Mouse (Mus musculus) liver, embryonic 14.5 days (tissue): ENCODE data around the gene Olfr467. TPM values are rescaled to one million over a fixed set of nuclear protein-coding genes. Genes with fewer than 3 reads are reported as not detected.
"Not testable (repeated sequence)": the region's sequence is repeated elsewhere in the genome, so short reads cannot be mapped to it uniquely, and the experiment has no call there.

Experiments
- ATAC-seq: fragments of 200-750 bp; cut with Nextera tagmentation; 2 replicates; pipeline ENCODE4 v1.8.0; 2017; ENCODE audit warnings: moderate number of reproducible peaks, mild to moderate bottlenecking, moderate library complexity; ENCODE audit not compliant: insufficient read depth
- DNase-seq, 3 experiments: peaks; one replicate each; pipeline ENCODE4 v3.0.0-alpha.2; 2012 to 2013; ENCODE audit warnings: low read depth in 3 of 3, low spot score in 3 of 3
- H3K27ac ChIP-seq: fragments of 300-500 bp; sonication (generic); 2 replicates; pipeline ENCODE4 v1.5.1; 2014; ENCODE audit warnings: moderate library complexity, mild to moderate bottlenecking, control low read depth, inconsistent platforms
- H3K27me3 ChIP-seq: fragments of 300-500 bp; sonication (generic); 2 replicates; pipeline ENCODE4 v1.6.1; 2014; ENCODE audit warnings: mild to moderate bottlenecking, low read length, moderate library complexity; ENCODE audit not compliant: control insufficient read depth, insufficient read depth
- H3K36me3 ChIP-seq: fragments of 300-500 bp; sonication (generic); replicated peaks from 2 replicates; pipeline ENCODE4 v1.6.1; 2014; ENCODE audit warnings: low read depth; ENCODE audit not compliant: control insufficient read depth, insufficient read depth
- H3K4me1 ChIP-seq, 2 experiments: fragments of 200-500 bp in 1 of 2; fragments of 300-500 bp in 1 of 2; sonication (generic) in 1 of 2; replicated peaks; 2 replicates each; pipeline ENCODE4 v1.6.1; 2012 to 2014; ENCODE audit warnings: antibody characterized with exemption in 1 of 2, inconsistent platforms in 1 of 2, low read length in 1 of 2; ENCODE audit not compliant: control insufficient read depth in 2 of 2, insufficient read depth in 2 of 2
- H3K4me2 ChIP-seq: fragments of 300-500 bp; sonication (generic); 2 replicates; pipeline ENCODE4 v1.6.1; 2014; ENCODE audit warnings: low read depth, mild to moderate bottlenecking, control low read depth, moderate library complexity
- H3K4me3 ChIP-seq, 2 experiments: fragments of 200-500 bp in 1 of 2; fragments of 300-500 bp in 1 of 2; sonication (generic) in 1 of 2; 2 replicates each; pipeline ENCODE4 v1.5.1; 2012 to 2014; ENCODE audit warnings: low read depth in 2 of 2, low read length in 2 of 2, mild to moderate bottlenecking in 2 of 2, control low read depth in 1 of 2, inconsistent platforms in 1 of 2, moderate library complexity in 1 of 2; ENCODE audit not compliant: insufficient read depth in 1 of 2
- H3K9ac ChIP-seq: fragments of 300-500 bp; sonication (generic); replicated peaks from 2 replicates; pipeline ENCODE4 v1.6.1; 2014; ENCODE audit warnings: mild to moderate bottlenecking, control low read depth, moderate library complexity
- H3K9me3 ChIP-seq: fragments of 300-500 bp; sonication (generic); 2 replicates; pipeline ENCODE4 v1.6.1; 2016; ENCODE audit warnings: low read length, mixed read lengths; ENCODE audit not compliant: control insufficient read depth
- CTCF ChIP-seq: IDR thresholded peaks from 2 replicates; pipeline ENCODE4 v1.5.1; 2016; ENCODE audit warnings: antibody characterized with exemption, low read depth, control low read depth
- EP300 ChIP-seq: IDR thresholded peaks from 2 replicates; pipeline ENCODE4 v1.6.1; 2016; ENCODE audit warnings: antibody characterized with exemption, low read depth
- WGBS: fragments of 180-500 bp; shearing (Covaris S2); extraction: QIAGEN DNeasy Blood & Tissue Kit; methylation state at CpG from one replicate; pipeline ENCODE4 v1.1.7; 2014; ENCODE audit not compliant: insufficient replicate concordance; 5-methylcytosine and 5-hydroxymethylcytosine counted together
- polyA plus RNA-seq, 2 experiments: library from polyadenylated mRNA; depleted of rRNA in 1 of 2; stranded (reverse) in 1 of 2; unstranded in 1 of 2; fragments of >200 nt; fragmentation: Nextera tagmentation in 1 of 2; extraction: Ambion mirVana in 1 of 2; gene quantifications; 2 replicates each; pipeline versions ENCODE4 v1.2.1 to v1.2.3; 2012 to 2014

Olfr467 gene
- polyA plus RNA-seq, 2 experiments = not detected

GRCm38 (mm10) chr7:107796500-107796899 lies 15.6 kb upstream of the Olfr467 start:
- no peak for TF ChIP-seq CTCF
- TF ChIP-seq EP300 = no peak
- no peaks in the 10 kb centered on the region for H3K9me3 ChIP-seq
- H3K9ac ChIP-seq = no peak overlapping the region
- WGBS = 53% methylated on average over 2 of the region's 2 CpGs
- DNase-seq = no peak
- H3K27ac ChIP-seq = no peak overlapping the region
- no peak overlapping the region for H3K4me2 ChIP-seq
- H3K4me1 ChIP-seq = no peaks in the 10 kb centered on the region
- ATAC-seq = no peak
- no peaks in the 10 kb centered on the region for H3K27me3 ChIP-seq
- H3K36me3 ChIP-seq = no peaks in the 10 kb centered on the region
- H3K4me3 ChIP-seq = no peak overlapping the region

- Histone ChIP-seq H3K27ac (no peak within 1 kb of the TSS), H3K36me3 (no peaks in the 10 kb centered on the region), H3K27me3 (no peaks in the 10 kb centered on the region), H3K4me2 (no peak within 1 kb of the TSS), H3K4me1 (no peaks in the 10 kb centered on the region), H3K9me3 (no peaks in the 10 kb centered on the region), H3K9ac (no peak within 1 kb of the TSS), H3K4me3 (no peak within 1 kb of the TSS)
- DNase-seq (no peak), ATAC-seq (no peak)
- no peak for TF ChIP-seq CTCF
- TF ChIP-seq EP300 = no peak
- WGBS = 66% methylated on average over 2 of the region's 2 CpGs
Observed at GRCm38 (mm10) chr7:107801108-107801507, 11.0 kb upstream of the Olfr467 start, which contains the start of gene Ovch2. Gene Ovch2 (minus strand): TSS chr7:107801208.

GRCm38 (mm10) chr7:107802138-107802537 lies 9.9 kb upstream of the Olfr467 start:
- Histone ChIP-seq H3K27me3 (no peaks in the 10 kb centered on the region), H3K27ac (no peak overlapping the region), H3K36me3 (no peaks in the 10 kb centered on the region), H3K9ac (no peak overlapping the region), H3K9me3 (no peaks in the 10 kb centered on the region), H3K4me2 (no peak overlapping the region), H3K4me1 (no peaks in the 10 kb centered on the region), H3K4me3 (no peak overlapping the region)
- no peak for TF ChIP-seq EP300
- no peak for TF ChIP-seq CTCF
- 46% methylated on average over 3 of the region's 3 CpGs for WGBS
- no peak for ATAC-seq
- DNase-seq = no peak

GRCm38 (mm10) chr7:107819442-107819841 lies 7.4 kb downstream of the Olfr467 start:
- no peaks in the 10 kb centered on the region for H3K4me1 ChIP-seq
- DNase-seq (no peak), ATAC-seq (no peak)
- no peaks in the 10 kb centered on the region for H3K9me3 ChIP-seq
- no peak overlapping the region for H3K4me2 ChIP-seq
- no peaks in the 10 kb centered on the region for H3K27me3 ChIP-seq
- no peak overlapping the region for H3K9ac ChIP-seq
- H3K27ac ChIP-seq = no peak overlapping the region
- TF ChIP-seq EP300 (no peak), CTCF (peak; percentile 24; the same call in 1 of the 2 replicates)
- H3K4me3 ChIP-seq = no peak overlapping the region
- no peaks in the 10 kb centered on the region for H3K36me3 ChIP-seq

- H3K27ac ChIP-seq, H3K9ac ChIP-seq, H3K9me3 ChIP-seq, H3K4me1 ChIP-seq, H3K4me3 ChIP-seq, ATAC-seq, H3K27me3 ChIP-seq, H3K4me2 ChIP-seq, DNase-seq, H3K36me3 ChIP-seq: not testable (repeated sequence)
- WGBS = 27% methylated on average over 2 of the region's 2 CpGs
Observed at GRCm38 (mm10) chr7:107823867-107824266, 11.8 kb downstream of the Olfr467 start.

- not testable (repeated sequence) for H3K4me2 ChIP-seq, H3K9ac ChIP-seq, H3K36me3 ChIP-seq, H3K27ac ChIP-seq, H3K9me3 ChIP-seq, H3K4me1 ChIP-seq, DNase-seq, H3K4me3 ChIP-seq, ATAC-seq, H3K27me3 ChIP-seq
Observed at GRCm38 (mm10) chr7:107825441-107825840, 13.4 kb downstream of the Olfr467 start, which contains the start of gene Olfr469. Gene Olfr469 (minus strand): TSS chr7:107825541.
